28 mouse cellular contexts compared by ENCODE assay signal in genomic region chr15:90607181-90607580, GRCm38 (mm10).
DNase-seq lines count a peak whose midpoint lies in the region; ATAC-seq and TF ChIP-seq lines count a peak whose summit lies in the region.
"Had no signal": no experiment of that assay in that cellular context is flagged by ENCODE, and none has a peak within 500 bp of the region (broad histone marks: within the 10 kb centered on the region; RNA-seq: fewer than 3 reads in every experiment).

No protein-coding gene starts in this region.

- H3K27me3 ChIP-seq in Patski, result no peaks in the 10 kb centered on the region
- no peaks in the 10 kb centered on the region for H3K27me3 ChIP-seq in hindbrain, embryonic 11.5 days (ENCODE audit: control insufficient read depth, insufficient read depth, low read length)
- H3K27me3 ChIP-seq: CH12.LX; embryonic facial prominence, embryonic 13.5 days; embryonic facial prominence, embryonic 15.5 days; forebrain, embryonic 12.5 days had no signal

- no peak overlapping the region for H3K4me2 ChIP-seq in hindbrain, embryonic 11.5 days (replicated peaks; ENCODE audit: low read depth, low read length)
- H3K4me2 ChIP-seq: embryonic facial prominence, embryonic 13.5 days; embryonic facial prominence, embryonic 15.5 days; forebrain, embryonic 12.5 days had no signal

- no peaks in the 10 kb centered on the region for H3K4me1 ChIP-seq in hindbrain, embryonic 11.5 days (replicated peaks; ENCODE audit: control insufficient read depth, insufficient read depth, low read length)
- H3K4me1 ChIP-seq: forebrain, embryonic 12.5 days had no signal

- H3K36me3 ChIP-seq in hindbrain, embryonic 11.5 days (ENCODE audit: control insufficient read depth, insufficient read depth, low read length), result no peaks in the 10 kb centered on the region
- H3K36me3 ChIP-seq: embryonic facial prominence, embryonic 13.5 days; embryonic facial prominence, embryonic 15.5 days; forebrain, embryonic 10.5 days; forebrain, embryonic 12.5 days; G1E had no signal

- no peak overlapping the region for H3K27ac ChIP-seq in hindbrain, embryonic 11.5 days (ENCODE audit: low read depth, low read length)
- H3K27ac ChIP-seq: embryonic facial prominence, embryonic 13.5 days; embryonic facial prominence, embryonic 15.5 days; forebrain, embryonic 10.5 days; forebrain, embryonic 12.5 days had no signal

- H3K4me3 ChIP-seq in hindbrain, embryonic 11.5 days (ENCODE audit: low read depth, low read length), result no peak overlapping the region
- H3K4me3 ChIP-seq: embryonic facial prominence, embryonic 13.5 days; embryonic facial prominence, embryonic 15.5 days; erythroblast, embryonic 14.5 days; forebrain, embryonic 10.5 days; forebrain, embryonic 12.5 days had no signal

- DNase-seq in 3134 (ENCODE audit: extremely low read depth, insufficient read length, low spot score), result peak; percentile 16
- peak; percentile 13 for DNase-seq in 3T3-L1 (ENCODE audit: low read depth, low spot score)
- DNase-seq in Muller cell, postnatal 12 days (ENCODE audit: inconsistent ontology term), result peak; percentile 81
- peak; percentile 24 for DNase-seq in Patski (ENCODE audit: low read depth, low spot score)
- no peak for DNase-seq in heart, postnatal 10 days
- no peak for DNase-seq in hindbrain, embryonic 11.5 days (ENCODE audit: low spot score)
- no peak for DNase-seq in lung, postnatal 10 days
- DNase-seq: adrenal gland, adult 8-10 months; adrenal gland, postnatal 14 days; adrenal gland, postnatal 36 days; cerebellum, adult 11 months; cerebellum, adult 18-20 months; cerebellum, adult 8-10 months; cerebellum, adult 9-11 months; cerebellum, postnatal 14 days; cerebellum, postnatal 36 days; embryo, embryonic 11 days had no signal

- no peaks in the 10 kb centered on the region for H3K9me3 ChIP-seq in hindbrain, embryonic 11.5 days (ENCODE audit: control insufficient read depth, low read length)
- H3K9me3 ChIP-seq: embryonic facial prominence, embryonic 13.5 days; embryonic facial prominence, embryonic 15.5 days; forebrain, embryonic 10.5 days; forebrain, embryonic 12.5 days had no signal

- no peak overlapping the region for H3K9ac ChIP-seq in hindbrain, embryonic 11.5 days (ENCODE audit: low read depth, low read length)
- H3K9ac ChIP-seq: embryonic facial prominence, embryonic 13.5 days; embryonic facial prominence, embryonic 15.5 days; forebrain, embryonic 12.5 days had no signal

- intact Hi-C loops in heart, postnatal 10 days (cut with DNase I), result no loop called here

- no peak for TF ChIP-seq CTCF in Patski (IDR thresholded peaks at IDR 0.05)

- POLR2A ChIA-PET in Patski (lab: Charles Lee), result interaction anchor here (1.1 kb wide), 1 partner anchor 453 kb away, joined by 4 read pairs; no protein-coding TSS in a partner anchor

- peak; percentile 76 for ATAC-seq in Patski
- ATAC-seq in activated CD4-positive, CD25-positive, alpha-beta regulatory T cell, adult 4 months, result no peak
- no peak for ATAC-seq in hindbrain, embryonic 11.5 days (ENCODE audit: low FRiP score)
- ATAC-seq: CD4-positive, CD25-positive, alpha-beta regulatory T cell, adult 4 months; forebrain, embryonic 14.5 days; forebrain, embryonic 16.5 days had no signal

- in situ Hi-C loops in Patski (cut with MboI; ENCODE audit: low pct_unique_long_range_greater_than_20kb), result no loop called here

- WGBS in hindbrain, embryonic 11.5 days, result 94% methylated on average over 3 of the region's 3 CpGs

- CTCF ChIA-PET in Patski (lab: Charles Lee), result interaction anchor here (1.1 kb wide), 1 partner anchor 10 kb away, joined by 3 read pairs; no protein-coding TSS in a partner anchor

Comparison
In these comparisons a context has a peak if more than half of its experiments do, and no peak if none do; other contexts are left out.
1. DNase-seq: peak in 3134 (single experiment), 3T3-L1 (single experiment), Muller cell, postnatal 12 days (single experiment) and Patski (single experiment); none in heart, postnatal 10 days (0 of 2), hindbrain, embryonic 11.5 days (single experiment) and lung, postnatal 10 days (single experiment).